Mouse (Mus musculus) sigmoid colon, adult 10 weeks (tissue): ENCODE results near the gene Gm49450. TPM values are rescaled to one million over a fixed set of nuclear protein-coding genes. Genes with fewer than 3 reads are reported as not detected.

Experiments
- polyA plus RNA-seq: library from polyadenylated mRNA; stranded (reverse); fragments of 350-450 nt; fragmentation: Illumina TruSeq; extraction: RNeasy Lipid Tissue Mini Kit (QIAGEN cat#74804); gene quantifications from one replicate; pipeline ENCODE4 v1.2.3, GENCODE M21; 2014; ENCODE audit warnings: low read depth, low replicate concordance

Gm49450 gene
- not detected for polyA plus RNA-seq

DNA sequence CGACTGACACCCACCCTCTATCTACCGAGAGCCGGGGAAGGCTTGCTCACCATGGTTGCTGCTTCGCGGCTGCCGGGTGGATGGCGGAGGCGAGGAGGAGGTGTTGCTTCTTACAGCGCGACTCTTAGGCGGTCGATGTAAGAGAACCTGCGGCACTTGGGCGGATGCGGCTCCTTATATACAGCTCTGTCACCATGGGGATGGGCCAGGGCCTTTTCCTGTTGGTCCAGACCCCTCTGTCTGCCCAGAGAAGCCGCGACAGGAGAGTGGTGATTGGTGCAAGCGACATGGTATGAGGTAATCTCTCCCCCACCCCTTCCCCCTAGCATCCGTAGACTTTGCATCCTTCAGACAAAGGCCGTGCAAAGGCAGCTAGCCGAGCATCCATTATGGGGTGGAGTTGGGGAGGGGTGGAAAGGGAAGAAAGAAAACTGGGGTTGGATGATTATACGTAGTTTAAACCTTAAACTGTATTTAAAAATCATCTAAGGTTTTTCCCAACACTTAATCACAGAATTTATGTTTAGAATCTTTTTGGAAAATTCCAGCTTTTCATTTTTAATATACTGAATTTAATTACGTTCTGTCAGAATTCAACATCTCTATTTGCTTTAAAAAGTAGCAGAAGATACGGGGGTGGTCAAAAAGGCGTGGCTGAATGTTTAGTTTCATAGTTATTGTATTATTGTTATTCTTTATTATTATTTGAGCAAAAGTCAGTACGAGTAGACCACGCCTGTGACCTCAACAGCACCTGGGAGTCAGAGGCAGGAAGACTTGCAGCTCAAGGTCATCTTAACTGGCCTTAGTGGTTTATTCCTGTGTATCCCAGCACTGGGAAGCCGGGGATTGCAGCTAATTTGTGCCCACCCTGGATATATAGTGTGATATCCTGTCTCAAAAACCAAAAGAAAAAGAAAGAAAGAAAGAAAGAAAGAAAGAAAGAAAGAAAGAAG lies at the start of gene Gm49450, which contains the start of gene Tuba1a:
TSS of gene Gm49450 (minus strand) at position 151 of the 956 bp plus-strand sequence.
TSS of gene Tuba1a (minus strand) at position 303 of the 956 bp plus-strand sequence.

DNA sequence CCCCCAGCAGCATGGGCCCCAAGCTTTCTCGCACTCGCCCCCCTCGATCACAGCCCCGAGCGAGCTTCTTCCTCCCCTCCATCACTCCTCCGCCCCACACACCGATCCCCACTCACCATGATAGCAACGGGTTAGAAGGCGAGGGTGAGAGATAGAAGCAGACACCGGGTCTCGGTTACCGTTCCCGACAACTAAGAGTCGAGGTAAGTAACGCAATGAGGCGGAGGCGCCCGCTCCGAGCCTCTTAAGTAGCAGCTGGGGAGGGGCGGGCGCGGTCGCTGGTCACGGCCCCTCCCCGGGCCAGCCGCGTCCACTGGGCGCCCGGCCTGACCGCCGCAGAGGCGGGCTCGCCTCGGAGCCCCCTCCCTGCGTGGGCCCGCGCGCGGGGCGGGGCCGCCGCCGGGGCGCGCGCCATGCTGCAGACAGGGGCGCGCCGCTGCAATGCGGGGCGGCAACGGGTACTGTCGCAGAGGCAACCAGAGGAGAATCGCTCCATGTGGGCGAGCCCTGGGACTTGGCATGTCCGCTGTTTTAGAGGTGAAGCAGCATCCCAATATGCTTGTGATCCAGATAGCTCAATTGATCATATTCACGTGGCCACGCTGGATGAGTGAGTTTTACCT lies 19.0 kb downstream of the Gm49450 start, which contains the start of gene Tuba1b:
TSS of gene Tuba1b (minus strand) at position 349 of the 623 bp plus-strand sequence.

DNA sequence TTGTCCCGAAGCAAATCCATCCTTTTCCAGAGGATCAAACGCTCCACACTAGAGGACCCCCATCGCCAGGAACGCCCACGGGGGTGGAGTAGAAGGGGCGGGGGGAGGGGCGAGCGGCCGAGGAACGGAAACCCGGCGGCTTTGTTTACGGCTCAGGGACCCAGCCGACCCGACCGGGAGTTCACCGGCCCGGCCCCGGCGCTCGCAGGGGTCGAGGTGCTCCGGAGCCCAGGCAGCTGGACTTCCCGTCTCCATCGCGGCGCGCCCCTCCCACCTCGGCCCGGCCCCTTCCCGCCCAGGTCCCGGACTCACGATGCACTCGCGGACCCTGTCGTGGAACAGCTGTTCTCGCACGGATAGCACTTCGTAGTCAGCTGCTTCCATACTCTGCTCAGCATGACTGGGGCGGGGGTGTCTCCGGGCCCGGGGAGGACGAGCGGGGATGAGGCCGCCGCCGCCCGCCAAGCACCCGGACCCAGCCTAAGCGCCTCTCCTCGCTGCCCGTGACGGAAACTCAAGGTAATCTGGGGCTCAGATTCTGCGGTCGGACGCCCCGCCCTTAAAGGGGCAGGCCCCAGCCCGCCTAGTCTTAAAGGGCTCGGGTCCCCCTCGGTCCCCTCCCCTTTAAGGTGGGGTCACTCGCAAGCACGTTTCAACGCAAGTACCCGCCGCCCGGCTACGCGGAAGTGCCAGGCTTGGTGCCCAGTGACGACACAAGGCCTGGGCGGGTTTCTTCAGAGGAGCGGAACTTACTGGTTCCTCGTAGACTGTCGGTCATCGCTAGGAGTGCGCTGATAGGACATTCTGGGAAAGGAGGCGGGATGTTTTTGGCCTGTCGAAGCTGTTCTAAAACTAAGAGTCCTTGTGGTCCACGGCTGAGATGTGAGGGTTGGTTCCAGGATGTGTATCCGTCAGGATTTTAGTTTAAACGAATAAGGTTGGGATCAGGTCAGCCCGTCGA lies 35.5 kb downstream of the Gm49450 start, which contains the start of gene Lmbr1l:
TSS of gene Lmbr1l (minus strand) at position 694 of the 961 bp plus-strand sequence.

DNA sequence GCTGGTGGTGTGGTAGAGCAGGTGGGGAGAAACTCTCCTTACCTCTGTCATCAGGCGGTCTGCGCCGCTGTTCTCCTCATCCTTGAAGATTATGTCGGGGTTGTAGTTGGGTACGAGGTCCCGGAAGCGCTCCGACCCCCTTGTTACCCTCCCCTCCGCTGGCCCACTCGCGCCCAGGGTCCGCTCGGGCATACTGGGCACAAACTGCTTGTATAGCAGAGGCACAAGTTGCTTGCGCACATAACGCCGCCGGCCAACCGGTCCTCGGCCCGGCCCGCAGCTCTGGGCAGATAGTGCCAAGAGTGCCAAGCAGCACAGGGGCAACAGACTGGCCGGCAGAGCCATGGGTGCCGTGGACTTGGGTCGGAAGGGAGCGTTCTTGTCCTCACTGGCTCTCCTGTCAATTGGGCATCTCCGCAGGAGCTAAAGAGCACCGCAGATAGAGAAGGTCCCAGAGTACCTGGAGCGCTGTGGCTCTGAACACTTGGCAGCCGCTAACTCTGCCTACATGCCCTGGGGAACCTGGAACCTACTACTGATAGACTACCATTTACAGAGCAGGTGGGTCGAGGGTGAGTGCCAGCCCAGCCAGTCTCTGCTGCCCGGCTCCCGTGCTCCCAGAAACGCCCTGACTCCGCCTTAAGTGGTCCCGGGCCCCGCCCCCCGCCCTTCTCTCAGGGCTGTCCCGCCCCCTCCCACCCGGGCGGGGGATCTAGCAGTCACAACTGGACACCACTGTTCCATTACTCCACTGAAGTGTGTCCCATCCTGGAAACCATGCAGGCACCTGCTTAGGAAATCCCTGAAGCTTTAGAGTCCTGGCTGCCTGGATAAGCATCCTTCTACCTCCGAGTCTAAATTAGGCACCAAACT lies 55.2 kb downstream of the Gm49450 start, which contains the start of gene Dhh:
TSS of gene Dhh (minus strand) at position 613 of the 873 bp plus-strand sequence.

DNA sequence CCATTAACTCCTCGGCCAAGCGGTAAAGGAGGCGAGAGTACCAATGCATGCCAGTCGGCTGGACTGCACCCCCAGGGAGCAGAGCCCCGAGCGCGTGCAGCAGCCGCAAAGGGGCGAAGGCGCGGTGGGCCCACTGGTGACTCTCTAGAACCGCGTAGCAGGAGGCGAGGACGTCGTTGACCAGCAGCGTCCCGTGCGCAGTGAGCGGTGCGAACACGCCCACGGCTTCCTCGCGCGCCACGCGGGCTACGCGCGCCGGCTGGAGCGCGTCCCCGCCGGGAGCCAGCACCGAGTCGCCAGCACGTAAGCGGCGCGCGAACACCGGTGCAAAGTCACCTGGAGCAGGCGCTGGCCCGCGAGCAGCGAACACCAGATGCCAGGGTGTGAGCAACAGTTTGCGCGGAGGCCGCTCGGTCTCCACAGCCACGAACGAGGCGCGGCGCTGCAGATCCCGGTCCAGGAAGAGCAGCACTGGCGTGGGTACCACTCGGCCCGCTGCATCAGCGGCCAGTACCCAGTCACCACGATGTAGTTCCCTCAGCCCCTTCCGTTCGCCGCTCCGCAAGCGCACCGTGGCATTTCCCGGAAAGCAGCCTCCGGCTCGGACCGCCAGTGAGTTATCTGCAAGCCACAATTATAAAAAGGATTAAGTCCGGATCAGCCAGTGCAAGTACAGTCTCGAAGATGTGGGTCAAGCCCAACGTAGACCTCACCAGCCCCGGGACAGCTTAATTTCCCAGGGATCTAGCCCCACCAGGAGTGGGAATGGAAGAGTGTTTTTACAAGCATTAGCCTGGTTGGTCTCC lies 59.2 kb downstream of the Gm49450 start, which contains the start of gene Rhebl1:
TSS of gene Rhebl1 (minus strand) at position 601 of the 806 bp plus-strand sequence.

Other genes with a start within 250 kb of the Gm49450 start
- 0.32 TPM for gene Ccdc65, start 245.3 kb downstream of the Gm49450 start, polyA plus RNA-seq
- not detected for gene Fkbp11, start 225.4 kb downstream of the Gm49450 start, polyA plus RNA-seq
- gene Arf3, start 190.3 kb downstream of the Gm49450 start, polyA plus RNA-seq, result 42.4 TPM
- gene Wnt10b, start 175.4 kb downstream of the Gm49450 start, polyA plus RNA-seq, result 0.57 TPM
- gene Wnt1, start 163.7 kb downstream of the Gm49450 start, polyA plus RNA-seq, result not detected
- gene Ddn, start 144.1 kb downstream of the Gm49450 start, polyA plus RNA-seq, result not detected
- gene Prkag1, start 122.0 kb downstream of the Gm49450 start, polyA plus RNA-seq, result 39.9 TPM
- gene Kmt2d, start 82.3 kb downstream of the Gm49450 start, polyA plus RNA-seq, result 2.9 TPM
- 3.2 TPM for gene Rhebl1, start 59.0 kb downstream of the Gm49450 start, polyA plus RNA-seq
- 0.19 TPM for gene Dhh, start 55.0 kb downstream of the Gm49450 start, polyA plus RNA-seq
- gene Lmbr1l, start 35.3 kb downstream of the Gm49450 start, polyA plus RNA-seq, result 9.9 TPM
- gene Tuba1b, start 19.0 kb downstream of the Gm49450 start, polyA plus RNA-seq, result 21.1 TPM
- 41.6 TPM for gene Tuba1a, start 152 bp upstream of the Gm49450 start, polyA plus RNA-seq
- gene Tuba1c, start 76.3 kb upstream of the Gm49450 start, polyA plus RNA-seq, result 7.2 TPM
- gene Prph, start 101.6 kb upstream of the Gm49450 start, polyA plus RNA-seq, result 0.38 TPM
- 0.85 TPM for gene Troap, start 121.0 kb upstream of the Gm49450 start, polyA plus RNA-seq
- not detected for gene C1ql4, start 134.3 kb upstream of the Gm49450 start, polyA plus RNA-seq
- 12.2 TPM for gene Dnajc22, start 139.6 kb upstream of the Gm49450 start, polyA plus RNA-seq
- 18.1 TPM for gene Spats2, start 172.4 kb upstream of the Gm49450 start, polyA plus RNA-seq